Mouse (Mus musculus) retina, postnatal 7 days (tissue): ENCODE data around the gene Strn4.
A peak's percentile ranks its signal among the peaks of the same experiment; 100 is the strongest.

Experiments used
- DNase-seq: peaks from one replicate; pipeline ENCODE4 v3.0.0-alpha.2; 2012; ENCODE audit warnings: low read depth, low spot score

The Strn4 gene

DNA sequence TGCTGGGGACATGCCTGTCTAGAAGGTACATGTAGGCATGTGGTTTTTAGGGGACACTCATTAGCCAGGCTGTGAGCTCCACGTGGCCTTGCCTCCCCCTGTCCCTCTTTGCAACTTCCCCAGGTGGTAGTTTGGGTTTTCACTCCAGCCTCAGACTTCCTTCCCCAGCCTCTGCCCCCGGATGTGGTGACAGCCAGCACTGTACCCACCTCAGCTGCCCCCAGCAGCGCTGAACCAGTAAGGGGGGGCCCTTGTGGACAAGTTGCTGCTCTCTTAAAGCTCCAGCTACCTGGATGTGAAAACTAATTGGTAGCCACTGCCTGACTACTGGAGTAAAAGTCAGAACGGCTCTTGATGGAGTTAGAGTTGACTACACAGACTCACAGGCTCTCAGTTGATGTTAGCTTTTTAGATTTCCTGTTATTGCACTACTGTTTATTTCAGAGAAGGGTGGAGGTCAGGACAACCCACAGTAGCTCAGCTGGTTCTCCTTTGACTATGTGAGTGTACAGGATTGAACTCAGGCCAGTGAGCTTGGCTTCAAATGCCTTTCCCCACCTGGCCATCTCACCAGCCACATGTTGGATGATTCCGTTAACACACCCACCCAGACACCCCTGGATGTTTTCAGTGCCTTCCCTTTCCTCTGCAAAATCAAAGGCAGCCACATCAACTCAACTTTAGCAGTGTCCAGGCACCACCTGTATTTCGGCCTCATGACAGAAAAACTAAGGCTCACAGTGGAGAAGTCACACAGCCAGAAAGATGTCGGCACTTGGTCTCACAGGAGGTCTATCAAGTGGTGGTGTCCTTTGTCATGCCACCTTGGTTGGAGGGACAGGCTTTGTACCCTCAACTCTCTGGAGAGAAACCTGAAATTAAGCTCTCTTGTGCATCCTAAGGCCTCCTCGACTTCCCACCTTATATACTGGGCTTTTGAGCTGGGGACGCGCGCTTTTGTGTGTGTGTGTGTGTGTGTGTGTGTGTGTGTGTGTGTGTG, 26.2 kb downstream of the Strn4 start:
- DNase-seq, result no peak

DNA sequence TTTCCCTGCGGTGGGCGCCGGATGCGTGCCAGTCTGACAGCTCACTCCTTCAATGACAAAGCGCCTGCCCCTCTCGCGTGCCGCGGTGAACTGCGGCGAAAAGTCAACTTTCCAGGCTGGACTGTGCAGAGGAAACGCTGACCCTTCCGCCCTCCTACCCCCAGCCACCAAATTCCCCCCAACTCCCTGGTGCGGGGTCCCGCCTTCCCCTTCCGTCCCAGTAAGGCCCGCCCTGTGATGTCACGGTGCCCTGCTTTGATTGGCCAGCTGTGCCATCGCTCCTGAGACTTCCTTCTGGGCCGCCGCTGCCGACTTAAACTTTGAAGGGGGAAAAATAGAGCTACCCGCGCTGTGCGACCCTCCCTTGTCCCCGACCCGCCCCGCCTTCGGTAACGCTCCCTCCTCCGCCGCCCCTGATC, 27.0 kb downstream of the Strn4 start, which contains the start of gene Prkd2:
Gene Prkd2, plus strand, starts transcription at position 258 of the 419 bp plus-strand sequence.
- DNase-seq, result peak; percentile 70

GRCm38 (mm10) chr7:16843441-16844171, 27.9 kb downstream of the Strn4 start:
- DNase-seq, result no peak

GRCm38 (mm10) chr7:16844696-16845071, 29.0 kb downstream of the Strn4 start:
- DNase-seq, result no peak

DNA sequence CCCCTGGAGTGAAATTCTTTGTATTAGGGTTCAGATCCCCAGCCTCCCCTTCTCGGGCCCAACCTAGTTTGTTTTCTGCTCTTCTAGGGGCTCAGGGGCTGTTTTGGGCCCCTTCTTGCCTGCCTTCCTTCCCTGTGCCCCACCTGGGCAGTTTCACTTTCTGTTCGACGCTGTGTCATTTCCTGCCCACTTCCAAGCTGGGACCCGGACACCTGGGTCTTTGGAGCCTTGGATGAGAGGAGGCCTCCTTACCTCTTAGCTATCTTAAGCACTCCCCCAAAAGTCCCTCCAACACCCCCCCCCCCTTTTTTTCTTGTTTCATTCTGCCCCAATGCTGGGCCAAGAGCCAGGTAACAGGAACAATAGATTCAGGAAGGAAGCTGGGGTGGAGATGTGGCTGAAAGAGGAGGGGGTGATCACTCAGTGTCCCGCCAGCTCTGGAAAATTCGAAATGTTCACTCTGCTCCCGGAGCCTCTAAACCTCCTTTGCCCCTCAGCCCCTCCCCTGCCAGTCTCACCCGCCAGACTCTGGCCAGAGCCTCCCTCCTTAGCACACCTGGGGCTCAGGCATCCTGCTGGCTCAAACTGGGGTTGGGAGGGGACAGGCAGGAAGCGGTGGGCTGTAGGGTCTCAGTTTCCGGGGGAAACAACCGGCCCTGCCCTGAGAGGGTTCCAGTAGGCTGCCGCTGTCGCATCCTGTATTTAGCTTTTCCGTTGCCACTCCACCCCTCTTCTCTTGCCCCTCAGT, 29.6 kb downstream of the Strn4 start:
- DNase-seq, result no peak

GRCm38 (mm10) chr7:16845820-16846167, 30.1 kb downstream of the Strn4 start:
- no peak for DNase-seq

DNA sequence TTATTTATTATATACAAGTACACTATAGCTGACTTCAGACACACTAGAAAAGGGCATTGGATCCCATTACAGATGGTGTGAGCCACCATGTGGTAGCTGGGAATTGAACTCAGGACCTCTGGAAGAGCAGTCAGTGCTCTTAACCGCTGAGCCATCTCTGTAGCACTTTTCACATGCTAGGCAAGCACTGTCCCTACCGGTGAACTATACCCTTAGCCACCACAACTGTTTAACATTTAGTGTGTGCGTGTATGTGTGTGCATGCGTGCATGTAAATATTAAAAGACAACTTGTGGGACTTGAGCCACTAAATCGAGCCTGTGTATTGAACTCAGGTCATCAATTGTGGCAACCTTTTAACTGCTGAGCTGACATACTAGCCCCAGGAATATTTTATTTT, 31.1 kb downstream of the Strn4 start:
- DNase-seq, result no peak

DNA sequence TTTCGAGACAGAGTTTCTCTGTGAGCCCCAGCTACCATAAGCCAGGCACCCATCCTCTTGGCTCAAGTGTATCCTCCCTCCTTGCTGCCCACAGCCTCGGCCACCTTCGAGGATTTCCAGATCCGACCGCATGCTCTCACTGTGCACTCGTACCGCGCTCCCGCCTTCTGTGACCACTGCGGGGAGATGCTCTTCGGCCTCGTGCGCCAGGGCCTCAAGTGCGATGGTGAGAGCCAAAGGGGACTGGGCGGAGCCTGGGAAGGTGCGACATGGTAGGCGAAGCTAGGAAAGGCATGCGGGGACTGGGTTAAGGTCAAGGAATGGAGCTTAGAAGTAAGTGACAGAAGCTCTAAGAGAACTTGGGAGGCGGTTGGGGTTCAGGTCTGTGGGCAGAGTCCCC, 31.8 kb downstream of the Strn4 start:
- DNase-seq, result no peak

- no peak for DNase-seq
Observed at GRCm38 (mm10) chr7:16848579-16848978, 32.9 kb downstream of the Strn4 start.

DNA sequence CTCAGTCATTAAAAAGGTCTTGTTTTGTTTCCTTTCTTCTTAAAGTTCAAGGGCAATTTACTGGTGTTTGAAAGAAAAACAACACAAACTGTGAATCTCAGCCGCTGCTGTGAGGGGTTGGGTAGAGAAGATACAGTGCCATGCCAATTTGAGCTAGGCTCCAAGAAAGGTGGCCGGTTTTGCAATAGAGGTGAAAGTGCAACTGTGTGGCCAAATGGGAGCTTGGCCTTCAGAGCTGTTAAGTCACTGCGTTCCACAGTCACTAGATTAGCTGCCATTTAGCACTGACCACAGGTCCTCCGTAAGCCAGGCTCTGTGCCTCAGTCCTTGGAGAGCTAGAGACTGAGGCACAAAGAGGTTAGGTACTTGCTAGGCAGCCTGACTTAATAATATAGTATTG, 35.9 kb downstream of the Strn4 start:
- DNase-seq, result no peak

DNA sequence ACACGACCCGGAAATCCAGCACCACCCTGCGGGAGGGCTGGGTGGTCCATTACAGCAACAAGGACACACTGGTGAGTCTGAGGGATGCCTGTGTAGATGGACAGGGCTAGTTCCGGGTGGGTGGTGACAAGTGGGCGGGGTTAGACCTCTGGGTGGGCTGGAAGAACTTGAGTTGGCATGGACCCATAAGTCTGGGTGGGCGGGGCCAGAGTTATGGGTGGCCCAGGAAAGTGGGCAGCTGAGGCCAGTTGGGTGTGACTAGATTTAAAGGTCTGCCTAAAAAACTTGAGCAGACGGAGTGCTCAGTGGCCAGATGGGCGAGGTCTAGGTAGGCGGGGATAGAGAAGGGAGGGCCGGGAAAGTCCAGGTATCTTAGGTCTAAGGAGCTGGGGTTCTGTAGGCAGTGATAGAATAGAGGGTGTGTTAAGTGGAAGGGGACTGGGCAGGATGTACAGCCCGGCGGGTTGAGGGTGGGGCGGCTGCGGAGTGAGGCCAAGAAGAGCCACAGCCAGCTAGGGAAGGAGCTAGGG, 37.7 kb downstream of the Strn4 start:
- DNase-seq, result no peak

GRCm38 (mm10) chr7:16858336-16858735, 42.6 kb downstream of the Strn4 start:
- no peak for DNase-seq

- no peak for DNase-seq
Observed at GRCm38 (mm10) chr7:16859902-16860651, 44.4 kb downstream of the Strn4 start.

DNA sequence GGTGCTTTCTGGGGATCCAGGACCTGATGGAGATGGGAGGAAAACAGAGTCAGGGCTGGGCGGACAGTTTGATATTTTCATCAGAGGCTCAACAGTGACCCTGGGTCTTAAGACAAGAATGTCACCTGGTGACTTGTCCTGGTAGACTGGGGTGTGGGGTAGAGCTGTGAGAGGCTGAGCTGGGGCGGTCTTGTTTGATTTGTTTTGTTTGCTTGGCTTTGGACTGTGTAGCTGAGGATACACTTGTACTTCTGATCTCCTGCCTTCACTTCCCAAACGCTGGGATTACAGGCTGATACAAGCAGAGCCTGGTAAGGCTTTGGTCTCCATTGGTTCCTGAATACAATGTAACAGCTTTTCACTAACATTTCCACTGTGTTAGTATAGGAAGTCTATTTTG, 51.8 kb downstream of the Strn4 start:
- DNase-seq, result no peak

GRCm38 (mm10) chr7:16869497-16869896, 53.8 kb downstream of the Strn4 start:
- DNase-seq, result peak; percentile 67

DNA sequence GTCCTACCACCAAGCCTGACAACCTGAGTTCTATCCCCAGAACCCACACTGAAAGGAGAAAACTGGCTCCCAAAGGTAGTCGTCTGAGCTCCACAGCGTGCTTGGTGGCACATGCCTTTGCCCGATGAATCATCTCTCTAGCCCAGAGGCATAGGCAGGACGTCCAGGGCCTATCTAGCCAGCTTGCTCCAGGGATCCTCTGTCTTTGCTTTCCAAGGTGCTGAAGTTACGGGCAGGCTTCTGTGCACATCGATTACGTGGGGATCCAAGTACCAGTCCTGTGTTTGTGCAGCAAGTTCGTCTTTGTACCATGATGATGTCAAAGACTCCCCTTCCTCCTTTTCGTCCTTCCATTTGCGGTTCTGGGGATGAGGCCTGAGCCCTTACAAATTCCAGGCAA, 55.9 kb downstream of the Strn4 start:
- no peak for DNase-seq

- DNase-seq, result no peak
Observed at GRCm38 (mm10) chr7:16872478-16872877, 56.8 kb downstream of the Strn4 start.

GRCm38 (mm10) chr7:16873392-16873791, 57.7 kb downstream of the Strn4 start:
- no peak for DNase-seq

DNA sequence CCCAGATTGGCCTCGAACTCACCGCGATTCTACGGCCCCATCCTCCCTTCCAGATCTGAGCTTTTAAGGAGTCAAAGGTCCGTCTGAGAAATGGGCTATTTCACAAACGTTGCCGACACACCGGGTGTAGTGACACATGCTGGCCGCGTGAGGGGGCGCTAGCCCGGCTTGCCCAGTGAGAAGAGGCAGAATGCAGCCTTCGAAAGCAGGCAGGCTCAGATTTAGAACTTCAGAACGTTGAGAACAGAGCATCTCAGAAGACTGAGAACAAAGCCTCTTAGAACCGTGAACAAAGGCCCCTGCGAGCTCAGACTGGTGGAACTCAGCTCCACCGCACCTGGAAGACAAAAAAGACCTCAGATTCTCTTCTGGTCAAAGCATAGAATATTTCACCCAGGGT, 58.5 kb downstream of the Strn4 start:
- DNase-seq, result no peak

GRCm38 (mm10) chr7:16874756-16875309, 59.1 kb downstream of the Strn4 start:
- DNase-seq, result peak; percentile 100

GRCm38 (mm10) chr7:16875310-16875325, 59.4 kb downstream of the Strn4 start, which contains the start of gene Dact3:
Gene Dact3 (plus strand): TSS chr7:16875317.
- DNase-seq, result no peak
